Mouse (Mus musculus) small intestine, adult 2 months (tissue): ENCODE measurements around the gene Spata18. TPM values are rescaled to one million over a fixed set of nuclear protein-coding genes. Genes with fewer than 3 reads are reported as not detected.

Experiments
- H3K27ac ChIP-seq: fragments of 200-500 bp; 2 replicates; pipeline ENCODE4 v1.5.1; 2012; ENCODE audit warnings: low read depth, low read length, control low read depth, inconsistent platforms; ENCODE audit not compliant: insufficient read depth
- H3K27me3 ChIP-seq: fragments of 200-500 bp; 2 replicates; pipeline ENCODE4 v1.6.1; 2012; ENCODE audit warnings: mild to moderate bottlenecking, moderate library complexity, low read length, inconsistent platforms; ENCODE audit not compliant: control insufficient read depth, insufficient read depth
- H3K36me3 ChIP-seq: fragments of 200-500 bp; 2 replicates; pipeline ENCODE4 v1.6.1; 2012; ENCODE audit warnings: mild to moderate bottlenecking, low read length, control low read depth, inconsistent platforms; ENCODE audit not compliant: control insufficient read depth, insufficient read depth
- H3K4me1 ChIP-seq: fragments of 200-500 bp; 2 replicates; pipeline ENCODE4 v1.6.1; 2012; ENCODE audit warnings: low read length, inconsistent platforms, mixed read lengths; ENCODE audit not compliant: control insufficient read depth, insufficient read depth, insufficient read length
- H3K4me3 ChIP-seq: fragments of 200-500 bp; 2 replicates; pipeline ENCODE4 v1.5.1; 2012; ENCODE audit warnings: low read depth, mild to moderate bottlenecking, control low read depth, inconsistent platforms, low read length, moderate library complexity
- CTCF ChIP-seq: fragments of 200-500 bp; IDR thresholded peaks from 2 replicates; pipeline ENCODE4 v1.5.1; 2012; ENCODE audit warnings: low read depth, mild to moderate bottlenecking, control low read depth, inconsistent platforms, low read length, moderate library complexity, mixed read lengths; ENCODE audit not compliant: insufficient replicate concordance, insufficient read length; ENCODE audit errors: extremely low read depth
- POLR2A ChIP-seq: fragments of 200-500 bp; IDR thresholded peaks from 2 replicates; pipeline ENCODE4 v1.6.1; 2012; ENCODE audit warnings: low read depth, mild to moderate bottlenecking, control low read depth, inconsistent platforms, low read length, moderate library complexity
- WGBS: fragments of 180-500 bp; shearing (Covaris S2); methylation state at CpG from one replicate; pipeline ENCODE4 v1.1.7; 2018; 5-methylcytosine and 5-hydroxymethylcytosine counted together
- polyA plus RNA-seq: library from polyadenylated mRNA; depleted of rRNA; stranded (reverse); fragments of >200 nt; gene quantifications from 2 replicates; pipeline ENCODE4 v1.2.3, GENCODE M21; 2012

Spata18 gene
- polyA plus RNA-seq, 1 experiment, result not detected

- H3K27ac ChIP-seq, result no peak overlapping the region
- H3K27me3 ChIP-seq, result no peaks in the 10 kb centered on the region
- no peak overlapping the region for H3K4me3 ChIP-seq
- H3K36me3 ChIP-seq, result no peaks in the 10 kb centered on the region
- TF ChIP-seq CTCF, result no peak
- TF ChIP-seq POLR2A, result no peak
- WGBS, result 57% methylated on average over 9 of the region's 9 CpGs
- H3K4me1 ChIP-seq, result no peaks in the 10 kb centered on the region
Measured at GRCm38 (mm10) chr5:73683706-73684409, 32.7 kb downstream of the Spata18 start.

DNA sequence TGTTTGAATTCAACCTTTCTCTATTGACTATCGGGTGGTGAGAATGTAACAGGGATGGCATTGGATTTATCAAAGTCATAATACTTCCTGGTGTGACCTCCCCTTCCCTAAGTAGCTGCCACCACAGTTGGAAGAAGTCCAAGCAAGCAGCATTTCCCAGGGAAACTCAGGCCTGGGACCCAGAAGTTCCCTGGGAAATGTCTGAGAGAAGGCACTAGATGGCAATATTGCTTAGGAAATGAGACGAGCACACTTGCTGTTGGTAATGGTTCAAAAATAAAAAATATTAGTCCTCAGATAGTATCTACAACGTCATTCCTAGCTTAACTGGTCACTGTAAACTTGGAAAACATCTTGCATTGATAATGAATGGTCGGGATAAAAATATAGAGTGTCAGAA is 35.0 kb downstream of the Spata18 start:
- WGBS, result 7% methylated on average over 4 of the region's 4 CpGs
- no peak overlapping the region for H3K4me3 ChIP-seq
- H3K36me3 ChIP-seq, result no peaks in the 10 kb centered on the region
- no peaks in the 10 kb centered on the region for H3K4me1 ChIP-seq
- H3K27me3 ChIP-seq, result no peaks in the 10 kb centered on the region
- TF ChIP-seq POLR2A (no peak), CTCF (no peak)
- no peak overlapping the region for H3K27ac ChIP-seq

DNA sequence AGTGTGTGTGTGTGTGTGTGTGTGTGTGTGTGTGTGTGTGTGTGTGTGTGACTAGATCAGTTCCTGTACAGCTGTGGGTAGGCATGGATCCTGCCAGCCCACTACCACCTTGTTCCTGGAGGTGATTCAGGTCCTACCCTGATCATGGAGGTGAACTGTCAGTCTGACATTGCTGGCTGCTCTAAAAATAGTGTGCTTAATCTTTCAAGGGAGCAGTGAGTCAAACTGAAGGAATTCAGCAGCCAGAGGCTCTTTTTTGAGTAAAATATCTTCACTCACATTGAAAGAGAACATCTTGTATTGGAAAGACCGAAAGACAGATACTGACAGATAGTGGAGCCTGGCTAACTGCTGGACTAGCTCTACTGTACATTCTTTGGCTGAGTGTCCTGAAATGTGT is 37.4 kb downstream of the Spata18 start:
- Histone ChIP-seq H3K4me1 (no peaks in the 10 kb centered on the region), H3K36me3 (no peaks in the 10 kb centered on the region), H3K27me3 (no peaks in the 10 kb centered on the region), H3K4me3 (no peak overlapping the region), H3K27ac (no peak overlapping the region)
- WGBS, result 86% methylated on average over 1 of the region's 1 CpGs
- TF ChIP-seq CTCF (no peak), POLR2A (no peak)

DNA sequence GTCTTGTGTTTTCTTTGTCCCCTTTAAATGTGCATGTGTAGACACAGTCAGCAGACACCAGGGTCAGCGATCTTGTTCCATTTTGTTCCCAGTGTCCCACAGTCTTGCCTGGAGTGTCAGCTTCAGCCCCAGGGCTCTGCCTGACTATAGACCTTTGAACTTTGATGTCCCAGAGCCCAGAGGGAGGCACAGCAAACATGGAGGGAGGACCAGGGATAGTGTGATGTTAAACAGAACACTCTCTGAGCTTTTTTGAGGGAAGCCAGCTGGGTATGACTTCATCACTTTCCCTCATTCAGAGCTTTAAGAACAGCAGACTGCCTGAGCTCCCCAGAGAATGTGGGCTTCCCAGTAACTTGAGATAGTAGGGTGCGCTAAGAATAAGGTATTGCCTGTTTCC is 39.0 kb downstream of the Spata18 start:
- Histone ChIP-seq H3K27me3 (no peaks in the 10 kb centered on the region), H3K4me1 (no peaks in the 10 kb centered on the region), H3K27ac (no peak overlapping the region), H3K4me3 (no peak overlapping the region), H3K36me3 (no peaks in the 10 kb centered on the region)
- TF ChIP-seq CTCF, result no peak
- no peak for TF ChIP-seq POLR2A
- 62% methylated on average over 2 of the region's 2 CpGs for WGBS

DNA sequence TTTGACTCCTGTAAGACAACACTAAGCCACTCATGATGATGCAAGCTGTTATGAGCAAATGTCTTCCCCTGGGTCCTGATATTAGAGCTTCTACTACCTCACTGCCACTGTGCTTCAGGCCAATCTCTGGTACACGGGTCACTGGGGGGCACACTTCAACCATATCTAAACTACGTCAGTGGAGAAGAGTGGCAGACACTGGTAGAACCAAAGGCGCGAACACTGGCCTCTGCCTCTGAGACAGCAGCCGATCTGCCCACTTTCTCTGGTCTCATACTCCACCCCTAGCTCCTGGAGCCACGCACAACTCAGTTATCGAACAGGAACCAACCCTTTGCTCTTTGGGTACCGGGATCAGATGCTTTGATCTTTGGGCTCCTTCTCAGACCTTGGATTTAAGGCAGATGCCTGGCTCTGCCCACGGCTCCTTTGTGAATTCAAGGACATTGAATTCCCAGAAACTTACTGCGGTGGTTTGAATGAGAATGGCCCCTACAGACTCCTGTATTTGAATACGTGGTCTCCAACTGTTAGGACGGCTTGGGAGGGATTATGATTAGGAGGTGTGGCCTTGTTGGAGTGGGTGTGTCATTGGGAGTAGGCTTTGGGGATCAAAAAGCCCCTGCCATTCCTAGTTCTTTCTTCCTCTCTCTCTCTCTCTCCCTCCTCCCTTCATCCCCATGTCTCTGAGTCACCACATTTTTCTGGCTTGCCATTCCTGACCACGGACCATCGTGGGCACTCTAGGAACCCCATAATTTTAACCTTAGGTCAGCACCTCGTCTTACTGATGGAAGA is 40.7 kb downstream of the Spata18 start:
- H3K36me3 ChIP-seq, result no peaks in the 10 kb centered on the region

DNA sequence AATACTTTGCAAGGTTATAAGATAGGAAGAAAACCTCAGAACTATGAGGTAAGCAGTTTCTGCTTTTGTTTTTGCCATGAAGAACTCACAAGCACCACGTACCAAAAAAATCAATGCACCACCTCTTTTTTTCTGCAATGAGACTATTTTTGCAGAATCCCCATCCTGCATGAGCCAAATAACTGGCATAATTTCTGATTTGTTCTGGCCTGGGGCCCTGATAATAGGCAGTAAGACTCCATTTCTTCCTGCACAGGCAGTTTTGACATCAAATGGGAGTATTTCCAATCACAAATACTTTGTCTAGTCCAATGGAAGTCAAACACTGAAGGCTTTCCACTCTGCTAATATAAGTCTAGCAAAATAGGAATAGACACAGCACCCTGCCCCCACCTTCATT is 42.6 kb downstream of the Spata18 start:
- Histone ChIP-seq H3K27me3 (no peaks in the 10 kb centered on the region), H3K36me3 (no peaks in the 10 kb centered on the region), H3K27ac (no peak overlapping the region), H3K4me1 (no peaks in the 10 kb centered on the region), H3K4me3 (no peak overlapping the region)
- WGBS, result 74% methylated on average over 1 of the region's 1 CpGs
- TF ChIP-seq CTCF (no peak), POLR2A (no peak)

More for the DNA sequence above, 40.7 kb downstream of the Spata18 start:
- Histone ChIP-seq H3K4me1 (no peaks in the 10 kb centered on the region), H3K27me3 (no peaks in the 10 kb centered on the region), H3K27ac (no peak overlapping the region), H3K4me3 (no peak overlapping the region)
- TF ChIP-seq POLR2A, result no peak
- no peak for TF ChIP-seq CTCF
- 42% methylated on average over 15 of the region's 15 CpGs for WGBS

DNA sequence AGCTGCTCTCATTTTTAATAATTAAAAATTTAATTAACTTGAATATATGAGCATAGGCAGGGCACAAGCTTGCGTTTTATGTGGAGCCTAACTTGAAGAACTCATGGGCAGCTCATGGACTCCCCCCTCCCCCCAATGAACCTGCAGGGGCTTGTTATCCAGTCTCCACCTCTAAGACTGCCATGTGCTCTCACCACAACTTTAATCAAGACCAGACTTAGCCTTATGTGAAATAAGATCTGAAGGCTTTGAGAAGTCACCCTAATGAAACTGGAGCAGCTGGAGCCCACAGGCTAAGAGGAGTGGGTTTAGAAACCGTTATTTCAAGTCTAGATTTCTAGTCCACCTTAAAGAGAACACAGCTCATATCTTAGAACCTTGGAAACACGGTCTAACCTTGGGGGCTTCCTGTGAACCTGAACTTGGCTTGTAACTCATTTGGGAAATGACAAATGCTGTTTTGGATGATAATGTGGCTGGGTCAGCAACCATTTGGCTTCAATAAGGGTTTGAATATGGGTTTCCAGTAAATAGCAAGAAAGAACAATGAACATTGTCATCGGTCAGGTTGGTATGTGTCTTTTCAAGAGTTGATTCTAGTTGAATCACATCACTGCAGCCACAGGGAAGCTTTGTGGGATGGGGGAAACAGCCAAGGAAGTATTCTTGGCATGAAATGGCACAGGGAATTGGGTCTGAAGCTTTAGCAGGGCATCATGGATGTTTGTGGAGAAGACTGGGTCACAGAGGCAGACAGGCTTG is 43.3 kb downstream of the Spata18 start:
- H3K27ac ChIP-seq, result no peak overlapping the region
- H3K27me3 ChIP-seq, result no peaks in the 10 kb centered on the region
- no peak for TF ChIP-seq CTCF
- no peak for TF ChIP-seq POLR2A
- no peaks in the 10 kb centered on the region for H3K36me3 ChIP-seq
- 79% methylated on average over 4 of the region's 4 CpGs for WGBS
- H3K4me1 ChIP-seq, result no peaks in the 10 kb centered on the region
- H3K4me3 ChIP-seq, result no peak overlapping the region
